Mouse (Mus musculus) midbrain, embryonic 11.5 days (tissue): ENCODE results near the gene Hist2h2ac. TPM values are rescaled to one million over a fixed set of nuclear protein-coding genes. Genes with fewer than 3 reads are reported as not detected.
"Not testable (repeated sequence)": the region's sequence is repeated elsewhere in the genome, so short reads cannot be mapped to it uniquely, and the experiment has no call there.

Experiments used
- ATAC-seq: fragments of 200-750 bp; cut with Nextera tagmentation; 2 replicates; pipeline ENCODE4 v1.8.0; 2017; ENCODE audit warnings: moderate TSS enrichment, moderate library complexity; ENCODE audit not compliant: low FRiP score
- DNase-seq: peaks from one replicate; pipeline ENCODE4 v3.0.0; 2015; ENCODE audit warnings: low spot score; ENCODE audit errors: missing footprints
- H3K27ac ChIP-seq: fragments of 300-500 bp; sonication (generic); 2 replicates; pipeline ENCODE4 v1.5.1; 2014; ENCODE audit warnings: low read depth, low read length
- H3K27me3 ChIP-seq: fragments of 300-500 bp; sonication (generic); 2 replicates; pipeline ENCODE4 v1.6.1; 2014; ENCODE audit warnings: mild to moderate bottlenecking, low read length, moderate library complexity, mixed read lengths; ENCODE audit not compliant: control insufficient read depth, insufficient read depth
- H3K36me3 ChIP-seq: fragments of 300-500 bp; sonication (generic); 2 replicates; pipeline ENCODE4 v1.6.1; 2014; ENCODE audit warnings: mild to moderate bottlenecking, low read length, moderate library complexity, mixed read lengths; ENCODE audit not compliant: control insufficient read depth, insufficient read depth
- H3K4me1 ChIP-seq: fragments of 300-500 bp; sonication (generic); 2 replicates; pipeline ENCODE4 v1.6.1; 2014; ENCODE audit warnings: low read length; ENCODE audit not compliant: control insufficient read depth, insufficient read depth
- H3K4me2 ChIP-seq: fragments of 300-500 bp; sonication (generic); 2 replicates; pipeline ENCODE4 v1.6.1; 2014; ENCODE audit warnings: mild to moderate bottlenecking, moderate library complexity
- H3K4me3 ChIP-seq: fragments of 300-500 bp; sonication (generic); 2 replicates; pipeline ENCODE4 v1.5.1; 2014; ENCODE audit warnings: low read depth, low read length
- H3K9ac ChIP-seq: fragments of 300-500 bp; sonication (generic); 2 replicates; pipeline ENCODE4 v1.6.1; 2014; ENCODE audit warnings: low read length
- H3K9me3 ChIP-seq: fragments of 300-500 bp; sonication (generic); 2 replicates; pipeline ENCODE4 v1.6.1; 2016; ENCODE audit warnings: low read length; ENCODE audit not compliant: control insufficient read depth
- WGBS: fragments of 180-500 bp; shearing (Covaris S2); extraction: QIAGEN DNeasy Blood & Tissue Kit; methylation state at CpG from one replicate; pipeline ENCODE4 v1.1.7; 2014; 5-methylcytosine and 5-hydroxymethylcytosine counted together
- polyA plus RNA-seq: library from polyadenylated mRNA; unstranded; fragments of >200 nt; fragmentation: Nextera tagmentation; extraction: Ambion mirVana; gene quantifications from 2 replicates; pipeline ENCODE4 v1.2.1, GENCODE M21; 2014

Gene Hist2h2ac
- polyA plus RNA-seq, 1 experiment from 2014 or later = 16.0 TPM

DNA sequence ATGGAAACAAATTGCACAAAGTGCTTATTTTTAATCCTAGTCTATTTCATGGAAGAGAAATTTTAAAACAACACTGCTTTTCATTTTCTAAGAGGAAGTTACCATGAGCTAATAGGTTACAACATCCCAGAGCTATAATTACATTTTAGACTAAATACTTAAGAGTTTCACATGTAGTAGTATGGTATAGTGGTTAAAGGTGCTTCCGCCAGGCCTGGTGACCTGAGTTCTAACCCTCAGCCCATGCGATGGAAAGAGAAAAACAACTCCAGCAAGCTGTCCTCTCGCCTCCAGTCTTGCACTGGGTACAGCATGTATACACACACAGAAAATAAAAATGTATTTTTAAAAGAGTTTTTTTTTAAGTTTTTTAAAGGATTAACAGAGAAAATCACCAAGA, 31.1 kb upstream of the Hist2h2ac start:
- ATAC-seq (no peak), DNase-seq (no peak)
- Histone ChIP-seq H3K9me3 (no peaks in the 10 kb centered on the region), H3K9ac (no peak overlapping the region), H3K27ac (no peak overlapping the region), H3K4me3 (no peak overlapping the region), H3K4me2 (no peak overlapping the region), H3K4me1 (peaks cover 8% of the 10 kb centered on the region), H3K27me3 (no peaks in the 10 kb centered on the region), H3K36me3 (no peaks in the 10 kb centered on the region)
- 86% methylated on average over 3 of the region's 3 CpGs for WGBS

DNA sequence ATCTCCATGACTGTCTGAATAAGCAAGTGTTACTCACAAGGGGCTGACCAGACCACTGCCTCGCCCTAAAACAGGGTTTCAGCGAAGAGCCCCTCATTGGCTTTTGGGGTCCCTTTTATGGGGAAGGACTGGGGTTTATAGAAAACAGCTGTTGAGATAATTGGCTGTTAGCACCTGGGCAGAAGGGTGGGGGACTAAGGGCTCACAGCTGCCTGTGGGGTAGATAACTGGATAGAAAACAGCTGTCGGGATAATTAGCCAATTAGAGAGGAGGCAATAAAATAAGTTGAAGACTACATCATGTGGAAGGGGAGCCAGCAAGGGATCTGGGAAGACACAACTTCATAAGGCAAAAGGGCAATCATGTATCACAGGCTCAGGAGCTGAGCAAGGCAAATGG, 30.2 kb upstream of the Hist2h2ac start:
- no peak overlapping the region for H3K4me3 ChIP-seq
- ATAC-seq (no peak), DNase-seq (no peak)
- WGBS = 83% methylated on average over 3 of the region's 3 CpGs
- no peaks in the 10 kb centered on the region for H3K36me3 ChIP-seq
- H3K4me2 ChIP-seq = no peak overlapping the region
- H3K27ac ChIP-seq = no peak overlapping the region
- H3K4me1 ChIP-seq = peaks cover 8% of the 10 kb centered on the region
- no peaks in the 10 kb centered on the region for H3K9me3 ChIP-seq
- H3K9ac ChIP-seq = no peak overlapping the region
- H3K27me3 ChIP-seq = no peaks in the 10 kb centered on the region

- Histone ChIP-seq H3K4me3 (no peak overlapping the region), H3K27ac (peak overlapping the region; percentile 30; the same call in 1 of the 2 replicates), H3K4me1 (peaks cover 16% of the 10 kb centered on the region), H3K36me3 (no peaks in the 10 kb centered on the region), H3K9ac (no peak overlapping the region), H3K9me3 (no peaks in the 10 kb centered on the region), H3K27me3 (no peaks in the 10 kb centered on the region), H3K4me2 (peak overlapping the region; percentile 59; the same call in 1 of the 2 replicates)
- DNase-seq = peak; percentile 82
- ATAC-seq = no peak
- WGBS = 52% methylated on average over 4 of the region's 4 CpGs
Observed at GRCm38 (mm10) chr3:96249034-96249345, 28.3 kb upstream of the Hist2h2ac start.

- peak overlapping the region; percentile 78 for H3K9ac ChIP-seq
- H3K9me3 ChIP-seq = no peaks in the 10 kb centered on the region
Observed at GRCm38 (mm10) chr3:96248141-96249033, 27.7 kb upstream of the Hist2h2ac start.

DNA sequence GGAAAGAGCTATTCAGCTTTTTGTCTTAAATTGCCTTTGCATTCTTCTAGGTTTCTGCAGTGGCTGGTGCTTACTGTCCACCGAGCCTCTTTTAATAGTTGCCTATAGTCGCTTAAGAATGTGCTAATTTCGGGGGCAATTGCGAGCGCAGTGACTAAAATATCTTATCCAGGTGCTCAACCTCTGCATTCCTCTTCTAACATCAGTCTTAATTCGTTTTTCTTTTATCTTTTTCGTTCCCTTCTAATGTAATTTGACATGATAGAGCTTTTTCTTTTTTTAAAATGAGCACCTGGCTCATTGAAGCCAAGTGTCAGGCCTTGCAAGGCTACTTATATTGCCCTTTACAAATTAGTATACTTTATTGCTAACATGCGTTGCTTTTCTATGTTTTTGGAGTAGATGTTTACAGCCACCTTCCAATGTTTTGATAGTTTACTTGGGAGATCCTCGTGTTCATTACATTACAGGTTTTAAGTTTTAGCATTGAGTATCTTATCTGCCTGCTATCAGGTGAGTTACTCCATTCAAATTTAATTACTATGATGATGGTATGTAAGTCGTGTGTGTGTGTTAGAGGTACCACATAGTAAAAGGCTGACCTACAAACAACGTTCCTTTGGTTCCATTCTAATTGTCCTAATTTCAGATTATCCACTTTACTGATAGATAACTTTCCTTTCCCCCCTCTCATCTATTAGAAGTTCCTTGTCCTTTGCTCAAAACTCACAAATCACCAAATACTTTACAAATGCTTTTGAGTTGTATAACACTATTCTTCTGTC, 26.9 kb upstream of the Hist2h2ac start:
- WGBS = 2% methylated on average over 11 of the region's 11 CpGs
- H3K4me1 ChIP-seq = peaks cover 16% of the 10 kb centered on the region
- peak overlapping the region; percentile 59 for H3K4me2 ChIP-seq
- H3K36me3 ChIP-seq = no peaks in the 10 kb centered on the region
- peak overlapping the region; percentile 82 for H3K27ac ChIP-seq
- H3K9ac ChIP-seq = peak overlapping the region; percentile 78
- no peaks in the 10 kb centered on the region for H3K27me3 ChIP-seq
- ATAC-seq = no peak
- no peaks in the 10 kb centered on the region for H3K9me3 ChIP-seq
- H3K4me3 ChIP-seq = peak overlapping the region; percentile 41
- peak; percentile 93 for DNase-seq

More at GRCm38 (mm10) chr3:96248141-96249033, 27.7 kb upstream of the Hist2h2ac start:
- DNase-seq (peak; percentile 88), ATAC-seq (no peak)
- Histone ChIP-seq H3K36me3 (no peaks in the 10 kb centered on the region), H3K4me2 (peak overlapping the region; percentile 59), H3K27me3 (no peaks in the 10 kb centered on the region), H3K4me1 (peaks cover 16% of the 10 kb centered on the region), H3K27ac (peak overlapping the region; percentile 30; the same call in 1 of the 2 replicates), H3K4me3 (peak overlapping the region; percentile 41; the same call in 1 of the 2 replicates)
- WGBS = 58% methylated on average over 6 of the region's 6 CpGs

GRCm38 (mm10) chr3:96246427-96246856, 25.8 kb upstream of the Hist2h2ac start, which contains the start of gene Hist2h3c1:
TSS of gene Hist2h3c1 (plus strand) at chr3:96246685.
- Histone ChIP-seq H3K4me2 (peak within 1 kb of the TSS; percentile 59), H3K4me1 (peaks cover 16% of the 10 kb centered on the region), H3K4me3 (peak within 1 kb of the TSS; percentile 41), H3K27ac (peak within 1 kb of the TSS; percentile 82), H3K9ac (peak within 1 kb of the TSS; percentile 78)
- H3K36me3 ChIP-seq, H3K27me3 ChIP-seq, DNase-seq, H3K9me3 ChIP-seq: not testable (repeated sequence)
- ATAC-seq = peak; percentile 93
- no CpG with 5 or more reads among the region's 47 CpGs for WGBS

DNA sequence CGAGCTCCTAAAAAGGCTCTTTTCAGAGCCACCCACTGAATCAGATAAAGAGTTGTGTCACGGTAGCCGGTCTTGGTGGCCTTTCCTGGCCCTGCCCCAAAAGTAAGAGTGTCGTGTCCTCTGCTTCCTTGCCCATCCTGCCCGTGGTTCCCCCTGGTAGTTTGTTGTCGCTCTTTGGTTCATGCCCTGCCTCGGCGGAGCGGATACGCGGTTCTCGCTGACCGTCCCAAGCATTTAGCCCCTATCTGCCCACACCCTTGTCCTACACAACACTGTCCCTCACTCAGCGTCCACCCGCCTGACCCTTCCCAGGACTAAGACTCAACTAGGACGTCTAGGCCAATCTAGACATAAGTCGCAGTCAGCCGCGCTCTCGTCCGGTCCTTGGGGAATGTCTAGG, 25.3 kb upstream of the Hist2h2ac start:
- Histone ChIP-seq H3K4me2 (0 out of 2 replicates have a peak overlapping the region, but pooled peaks have one; percentile 28), H3K4me1 (peaks cover 16% of the 10 kb centered on the region), H3K4me3 (0 out of 2 replicates have a peak overlapping the region, but pooled peaks have one; percentile 22)
- H3K36me3 ChIP-seq, H3K27ac ChIP-seq, DNase-seq, H3K9me3 ChIP-seq, H3K9ac ChIP-seq, ATAC-seq, H3K27me3 ChIP-seq: not testable (repeated sequence)
- WGBS = 0% methylated on average over 10 of the region's 21 CpGs

GRCm38 (mm10) chr3:96245003-96245886, 24.6 kb upstream of the Hist2h2ac start, which contains the start of gene Hist2h2aa1:
TSS of gene Hist2h2aa1 (plus strand) at chr3:96245497.
- DNase-seq (peak; percentile 96), ATAC-seq (peak; percentile 86)
- peak within 1 kb of the TSS; percentile 60 for H3K4me2 ChIP-seq
- peaks cover 19% of the 10 kb centered on the region for H3K4me1 ChIP-seq
- peak within 1 kb of the TSS; percentile 80 for H3K9ac ChIP-seq
- H3K27ac ChIP-seq = peak within 1 kb of the TSS; percentile 94
- H3K27me3 ChIP-seq, H3K9me3 ChIP-seq, H3K36me3 ChIP-seq: not testable (repeated sequence)
- H3K4me3 ChIP-seq = peak within 1 kb of the TSS; percentile 43
- under 1% methylated on average over 32 of the region's 88 CpGs for WGBS
